Mouse (Mus musculus) testis, adult 2 months (tissue): ENCODE data around the gene Pagr1a.

Experiments used
- CTCF ChIP-seq: fragments of 200-500 bp; IDR thresholded peaks from 2 replicates; pipeline ENCODE4 v1.5.1; 2012; ENCODE audit warnings: low read depth, mild to moderate bottlenecking, inconsistent platforms, low read length, moderate library complexity; ENCODE audit not compliant: control insufficient read depth, insufficient read depth, insufficient replicate concordance
- POLR2A ChIP-seq: fragments of 200-500 bp; IDR thresholded peaks from 2 replicates; pipeline ENCODE4 v1.6.1; 2012; ENCODE audit warnings: low read depth, mild to moderate bottlenecking, inconsistent platforms, low read length, moderate library complexity; ENCODE audit not compliant: control insufficient read depth

GRCm38 (mm10) chr7:127065538-127065937 lies 48.4 kb upstream of the Pagr1a start:
- TF ChIP-seq CTCF, result no peak
- TF ChIP-seq POLR2A, result no peak
